Mouse (Mus musculus) heart, embryonic 16.5 days (tissue): ENCODE results near the gene Pik3r4. TPM values are rescaled to one million over a fixed set of nuclear protein-coding genes. Genes with fewer than 3 reads are reported as not detected.
"Not testable (repeated sequence)": the region's sequence is repeated elsewhere in the genome, so short reads cannot be mapped to it uniquely, and the experiment has no call there.

Experiments used
- ATAC-seq: fragments of 200-750 bp; cut with Nextera tagmentation; replicated peaks from 2 replicates; pipeline ENCODE4 v1.8.0; 2017; ENCODE audit warnings: moderate number of reproducible peaks; ENCODE audit not compliant: insufficient read depth, low FRiP score; ENCODE audit errors: extremely low read depth
- H3K27ac ChIP-seq: fragments of 300-500 bp; sonication (generic); 2 replicates; pipeline ENCODE4 v1.5.1; 2014; ENCODE audit warnings: mild to moderate bottlenecking, low read length, control low read depth, moderate library complexity
- H3K27me3 ChIP-seq: fragments of 300-500 bp; sonication (generic); 2 replicates; pipeline ENCODE4 v1.6.1; 2014; ENCODE audit warnings: low read length, mixed read lengths; ENCODE audit not compliant: control insufficient read depth, insufficient read depth
- H3K36me3 ChIP-seq: fragments of 300-500 bp; sonication (generic); 2 replicates; pipeline ENCODE4 v1.6.1; 2014; ENCODE audit not compliant: control insufficient read depth, insufficient read depth
- H3K4me1 ChIP-seq: fragments of 300-500 bp; sonication (generic); 2 replicates; pipeline ENCODE4 v1.6.1; 2014; ENCODE audit warnings: low read length, mixed read lengths; ENCODE audit not compliant: control insufficient read depth, insufficient read depth
- H3K4me2 ChIP-seq: fragments of 300-500 bp; sonication (generic); 2 replicates; pipeline ENCODE4 v1.6.1; 2014; ENCODE audit warnings: low read depth, mild to moderate bottlenecking, control low read depth, low read length
- H3K4me3 ChIP-seq: fragments of 300-500 bp; sonication (generic); 2 replicates; pipeline ENCODE4 v1.5.1; 2014; ENCODE audit warnings: mild to moderate bottlenecking, control low read depth, low read length
- H3K9ac ChIP-seq: fragments of 300-500 bp; sonication (generic); 2 replicates; pipeline ENCODE4 v1.6.1; 2014; ENCODE audit warnings: low read length, control low read depth
- H3K9me3 ChIP-seq: fragments of 300-500 bp; sonication (generic); replicated peaks from 2 replicates; pipeline ENCODE4 v1.6.1; 2016; ENCODE audit warnings: low read length; ENCODE audit not compliant: control insufficient read depth
- WGBS: fragments of 180-500 bp; shearing (Covaris S2); extraction: QIAGEN DNeasy Blood & Tissue Kit; methylation state at CpG from one replicate; pipeline ENCODE4 v1.1.7; 2014; 5-methylcytosine and 5-hydroxymethylcytosine counted together
- polyA plus RNA-seq: library from polyadenylated mRNA; unstranded; fragments of >200 nt; fragmentation: Nextera tagmentation; extraction: Ambion mirVana; gene quantifications from 2 replicates; pipeline ENCODE4 v1.2.1, GENCODE M21; 2015

Gene Pik3r4
- 13.9 and 15.2 TPM in 2 replicates for polyA plus RNA-seq

DNA sequence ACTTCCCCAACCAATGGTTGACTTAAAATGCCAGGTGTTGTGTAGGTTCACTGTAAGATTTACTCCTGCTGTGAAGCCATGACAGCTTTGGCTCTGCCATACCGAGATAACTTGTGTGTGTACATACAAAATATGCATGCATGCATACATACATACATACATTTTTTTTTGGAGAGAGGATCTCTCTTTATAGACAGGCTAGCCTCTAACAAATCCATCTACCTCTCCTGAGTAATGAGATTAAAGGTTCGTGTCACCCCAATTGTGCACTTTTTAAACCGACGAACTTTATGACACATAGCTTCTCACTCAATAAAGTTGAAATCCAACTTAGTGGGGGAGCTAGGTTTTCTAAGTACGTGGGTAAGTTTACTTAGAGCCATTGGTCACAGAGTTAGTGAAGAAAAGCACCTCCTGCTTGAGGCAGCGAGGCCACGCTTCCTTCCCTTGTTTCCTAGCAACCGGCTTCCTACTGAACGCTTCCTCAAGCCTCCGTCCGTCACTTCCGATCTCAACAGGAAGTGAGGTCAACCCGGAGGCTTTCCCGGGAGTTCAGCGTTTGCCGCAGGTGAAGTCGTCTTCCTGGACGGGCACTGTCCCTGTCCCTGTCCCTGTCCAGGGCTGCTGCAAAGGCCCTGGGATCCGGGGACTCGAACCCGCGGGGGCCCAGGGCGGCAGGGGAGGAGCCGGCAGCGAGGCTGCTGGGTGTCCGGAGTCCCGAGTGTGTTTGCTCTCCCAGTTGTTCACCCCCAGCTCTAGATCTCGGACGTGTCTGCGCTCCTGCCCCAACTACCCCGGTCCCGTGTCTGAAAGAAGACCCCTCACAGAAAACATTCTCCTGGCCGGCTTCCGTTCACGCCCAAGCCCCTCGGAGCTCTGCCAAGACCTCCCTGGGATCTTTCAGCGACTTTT is at the start of gene Pik3r4:
Pik3r4 (plus strand) TSS at position 519 of the 912 bp plus-strand sequence.
- peaks cover 6% of the 10 kb centered on the region; the same call in 1 of the 2 replicates for H3K36me3 ChIP-seq
- peak within 1 kb of the TSS; percentile 94 for H3K9ac ChIP-seq
- peak within 1 kb of the TSS; percentile 80 for H3K4me2 ChIP-seq
- WGBS, result 6% methylated on average over 37 of the region's 37 CpGs
- peak within 1 kb of the TSS; percentile 62; the same call in 1 of the 2 replicates for H3K27ac ChIP-seq
- no peaks in the 10 kb centered on the region for H3K9me3 ChIP-seq
- peak; percentile 87 for ATAC-seq
- H3K4me1 ChIP-seq, result peaks cover 6% of the 10 kb centered on the region; the same call in 1 of the 2 replicates
- H3K4me3 ChIP-seq, result peak within 1 kb of the TSS; percentile 76
- H3K27me3 ChIP-seq, result no peaks in the 10 kb centered on the region

DNA sequence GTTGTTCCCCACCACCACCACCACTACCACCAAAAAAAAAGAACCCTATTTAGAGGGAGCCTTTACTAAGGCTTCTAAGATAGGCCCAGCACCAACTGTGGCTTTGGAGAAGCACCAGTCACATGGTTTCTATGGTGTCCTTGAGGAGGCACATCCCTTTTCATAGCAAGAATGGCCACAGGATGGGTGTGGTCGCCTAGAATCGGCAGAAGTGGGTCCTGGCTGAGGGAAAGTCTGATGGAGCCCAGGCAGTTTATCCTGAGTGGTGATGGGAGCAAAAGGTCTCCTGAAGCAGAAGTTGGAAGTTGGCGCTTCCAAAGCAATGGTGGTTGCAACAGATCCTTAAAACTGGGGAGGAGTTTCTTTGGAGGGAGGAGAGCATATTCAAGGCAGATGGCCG is 43.9 kb upstream of the Pik3r4 start:
- ATAC-seq, result no peak
- 68% methylated on average over 4 of the region's 4 CpGs for WGBS

DNA sequence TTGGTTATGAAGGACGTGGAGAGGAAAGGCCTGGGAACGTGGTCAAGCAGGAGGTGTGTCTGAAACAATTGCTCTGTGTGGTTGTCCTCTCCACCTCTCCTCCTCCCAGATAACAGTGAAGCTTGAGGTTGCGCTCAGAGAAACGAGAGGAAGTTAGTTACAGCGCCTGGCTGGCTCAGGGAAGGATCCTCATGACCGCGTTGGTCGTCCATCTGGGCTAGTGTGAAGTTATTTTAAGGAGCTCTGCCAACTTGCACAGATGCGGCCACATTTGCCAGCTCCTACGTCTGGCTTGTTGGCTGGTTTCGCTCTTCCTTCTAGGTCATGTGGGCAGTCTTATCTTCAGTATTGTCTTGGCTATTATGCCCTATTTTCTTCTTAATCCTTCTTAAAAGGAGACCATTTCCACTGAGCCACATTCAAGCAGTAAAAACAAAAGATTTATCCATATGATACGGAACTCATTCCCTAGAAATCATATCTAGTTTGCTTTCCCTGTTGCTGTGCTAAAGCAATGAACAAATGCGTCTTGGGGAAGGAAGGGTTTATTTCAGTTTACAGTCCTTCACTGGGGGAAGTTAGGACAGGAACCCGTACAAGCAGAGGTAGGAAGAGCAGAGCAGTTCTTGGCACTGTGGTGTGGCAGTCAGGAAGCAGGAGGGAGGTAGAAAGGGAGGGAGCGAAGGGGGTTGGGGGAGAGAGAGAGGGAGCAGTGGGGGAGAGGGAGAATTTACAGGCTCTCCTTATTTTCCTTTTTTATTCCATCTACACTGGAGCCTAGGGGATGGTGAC is 30.6 kb upstream of the Pik3r4 start:
- Histone ChIP-seq H3K4me3 (no peak overlapping the region), H3K27me3 (no peaks in the 10 kb centered on the region), H3K9me3 (no peaks in the 10 kb centered on the region), H3K27ac (no peak overlapping the region), H3K9ac (no peak overlapping the region), H3K4me1 (0 out of 2 replicates have a peak, but pooled peaks cover 2% of the 10 kb centered on the region), H3K36me3 (no peaks in the 10 kb centered on the region), H3K4me2 (no peak overlapping the region)
- WGBS, result 70% methylated on average over 15 of the region's 15 CpGs
- no peak for ATAC-seq

More for the DNA sequence above, 43.9 kb upstream of the Pik3r4 start:
- no peak overlapping the region for H3K9ac ChIP-seq
- H3K9me3 ChIP-seq, result no peaks in the 10 kb centered on the region
- no peak overlapping the region for H3K27ac ChIP-seq
- no peaks in the 10 kb centered on the region for H3K27me3 ChIP-seq
- no peaks in the 10 kb centered on the region for H3K4me1 ChIP-seq
- H3K4me2 ChIP-seq, result no peak overlapping the region
- no peak overlapping the region for H3K4me3 ChIP-seq
- no peaks in the 10 kb centered on the region for H3K36me3 ChIP-seq

DNA sequence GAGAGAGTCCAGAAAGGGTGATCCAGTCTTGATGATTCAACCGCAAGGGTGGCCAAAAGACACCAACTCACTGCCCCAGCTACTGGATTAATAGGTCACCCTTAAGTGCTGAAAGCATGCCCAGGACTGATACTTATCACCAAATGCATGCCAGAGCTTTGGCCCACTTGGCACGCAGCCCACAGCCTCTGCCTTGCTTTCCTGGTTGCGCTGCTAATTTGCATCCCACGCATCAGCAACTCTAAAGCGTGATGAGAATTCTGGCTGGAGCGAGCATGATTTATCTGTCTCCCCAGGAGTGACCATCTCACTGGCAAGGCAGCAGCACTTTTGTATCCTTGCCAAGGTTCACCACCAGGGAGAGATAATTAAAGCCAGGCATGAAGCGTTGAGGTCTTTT is 29.9 kb upstream of the Pik3r4 start:
- Histone ChIP-seq H3K36me3 (no peaks in the 10 kb centered on the region), H3K27me3 (no peaks in the 10 kb centered on the region), H3K4me2 (no peak overlapping the region), H3K4me1 (0 out of 2 replicates have a peak, but pooled peaks cover 2% of the 10 kb centered on the region), H3K9me3 (no peaks in the 10 kb centered on the region), H3K27ac (no peak overlapping the region), H3K4me3 (no peak overlapping the region), H3K9ac (no peak overlapping the region)
- 0 out of 2 replicates have a peak, but pooled peaks have one; percentile 45 for ATAC-seq
- WGBS, result 49% methylated on average over 7 of the region's 7 CpGs

DNA sequence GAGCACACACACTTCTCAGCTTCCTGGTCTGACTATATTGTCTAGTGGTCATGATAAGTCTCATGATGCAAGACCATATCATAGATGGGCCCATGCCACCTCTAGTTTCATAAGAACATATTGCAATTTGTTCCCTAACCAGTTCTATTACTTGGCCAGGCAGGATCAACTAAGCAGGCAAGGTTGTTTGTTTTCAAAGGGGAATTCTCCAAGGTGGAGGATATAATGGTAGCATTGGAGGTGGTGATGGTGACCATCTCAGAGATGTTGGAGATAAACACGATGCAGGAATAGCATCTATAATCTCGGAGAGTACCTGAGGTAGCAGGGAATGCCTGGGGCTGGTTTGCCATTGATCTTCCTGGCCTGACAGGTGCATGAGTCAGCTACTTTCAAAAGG is 26.8 kb upstream of the Pik3r4 start:
- ATAC-seq, result no peak
- H3K36me3 ChIP-seq, result no peaks in the 10 kb centered on the region

DNA sequence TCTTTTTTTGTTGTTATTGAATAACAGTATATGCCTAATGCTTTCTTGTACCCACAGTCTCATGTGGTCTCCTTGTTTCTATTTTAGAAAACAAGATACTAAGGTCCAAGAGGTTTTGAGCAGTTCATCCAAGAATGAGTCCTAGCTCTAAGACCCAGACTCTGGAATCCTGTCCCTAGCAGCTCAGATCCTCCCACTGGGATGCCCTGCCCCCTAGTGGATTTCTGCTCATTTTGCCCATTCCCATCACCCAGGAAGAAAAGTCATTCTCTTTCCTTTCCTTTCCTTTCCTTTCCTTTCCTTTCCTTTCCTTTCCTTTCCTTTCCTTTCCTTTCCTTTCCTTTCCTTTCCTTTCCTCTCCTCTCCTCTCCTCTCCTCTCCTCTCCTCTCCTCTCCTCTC is 25.5 kb upstream of the Pik3r4 start:
- ATAC-seq, H3K4me1 ChIP-seq, H3K36me3 ChIP-seq, H3K27me3 ChIP-seq, H3K9me3 ChIP-seq, H3K4me3 ChIP-seq, H3K9ac ChIP-seq, H3K4me2 ChIP-seq, H3K27ac ChIP-seq: not testable (repeated sequence)

More for the DNA sequence above, 26.8 kb upstream of the Pik3r4 start:
- Histone ChIP-seq H3K4me2 (no peak overlapping the region), H3K9ac (no peak overlapping the region), H3K9me3 (no peaks in the 10 kb centered on the region), H3K4me1 (0 out of 2 replicates have a peak, but pooled peaks cover 2% of the 10 kb centered on the region), H3K4me3 (no peak overlapping the region), H3K27me3 (no peaks in the 10 kb centered on the region), H3K27ac (no peak overlapping the region)
- 73% methylated on average over 2 of the region's 2 CpGs for WGBS

DNA sequence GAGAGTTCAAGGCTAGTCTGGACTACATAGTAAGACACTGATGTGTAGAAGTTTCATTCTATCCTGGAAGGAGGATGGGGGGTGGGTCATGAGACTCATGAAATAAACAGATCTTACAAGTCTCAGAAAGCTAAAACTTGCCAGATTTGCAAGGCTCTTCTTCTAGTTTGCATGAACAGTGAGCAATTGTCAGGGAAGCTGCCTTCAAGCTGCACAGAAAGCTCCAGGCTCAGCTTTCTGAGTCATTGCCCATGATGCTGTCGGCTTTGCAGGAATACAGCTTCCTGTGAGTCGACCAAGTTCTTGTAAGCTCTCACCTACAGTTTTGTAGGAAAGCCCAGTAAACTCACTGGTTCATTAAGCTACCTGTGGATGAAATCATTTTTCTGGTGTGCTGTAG is 8.8 kb upstream of the Pik3r4 start:
- Histone ChIP-seq H3K27ac (no peak overlapping the region), H3K27me3 (no peaks in the 10 kb centered on the region), H3K36me3 (no peaks in the 10 kb centered on the region), H3K9me3 (no peaks in the 10 kb centered on the region), H3K4me1 (no peaks in the 10 kb centered on the region), H3K9ac (no peak overlapping the region), H3K4me2 (no peak overlapping the region), H3K4me3 (no peak overlapping the region)
- WGBS, result 68% methylated on average over 2 of the region's 2 CpGs
- ATAC-seq, result no peak

DNA sequence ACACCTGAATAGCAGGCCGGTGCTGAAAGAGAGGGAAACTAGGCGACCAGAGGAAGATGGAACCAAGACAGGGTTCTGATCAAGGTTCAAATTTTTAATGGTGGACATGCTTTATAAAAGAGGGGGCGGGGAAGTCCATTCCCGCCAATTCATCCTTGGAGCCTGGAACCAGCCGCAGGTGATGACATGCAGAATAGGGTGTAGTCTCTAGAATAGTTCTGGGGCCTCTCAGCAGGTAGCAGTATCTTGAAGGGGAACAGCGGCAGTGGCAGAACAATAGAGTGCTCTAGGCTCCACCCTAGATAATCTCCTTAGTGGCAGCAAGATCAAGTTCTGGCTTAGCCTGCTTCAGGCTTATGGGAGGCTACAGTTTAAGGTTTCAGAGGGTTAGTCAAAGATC is 1.4 kb upstream of the Pik3r4 start:
- ATAC-seq, H3K27ac ChIP-seq, H3K4me3 ChIP-seq, H3K4me1 ChIP-seq, H3K4me2 ChIP-seq, H3K27me3 ChIP-seq, H3K9ac ChIP-seq, H3K36me3 ChIP-seq, H3K9me3 ChIP-seq: not testable (repeated sequence)
- 73% methylated on average over 6 of the region's 6 CpGs for WGBS

DNA sequence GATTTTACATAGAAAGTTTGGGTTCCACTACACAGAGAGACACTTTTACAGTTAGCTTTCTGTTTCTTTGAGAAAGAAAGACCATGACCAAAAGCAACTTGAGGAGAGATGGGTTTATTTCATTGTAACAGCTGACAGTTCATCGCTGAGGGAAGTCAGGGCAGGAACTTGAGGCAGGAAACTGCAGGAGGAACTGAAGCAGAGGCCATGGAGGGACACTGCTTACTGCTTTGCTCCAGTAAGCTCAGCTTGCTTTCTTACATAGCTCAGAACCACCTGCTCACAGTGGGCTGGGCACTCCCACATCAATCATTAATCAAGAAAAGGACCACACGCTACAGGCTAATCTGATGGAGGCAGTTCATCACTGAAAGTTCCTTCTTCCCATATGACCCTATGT is 13.4 kb downstream of the Pik3r4 start:
- H3K4me2 ChIP-seq, result no peak overlapping the region
- no peak for ATAC-seq
- no peak overlapping the region for H3K4me3 ChIP-seq
- 69% methylated on average over 2 of the region's 2 CpGs for WGBS
- H3K27me3 ChIP-seq, result no peaks in the 10 kb centered on the region
- H3K36me3 ChIP-seq, result peaks cover 23% of the 10 kb centered on the region
- no peak overlapping the region for H3K9ac ChIP-seq
- H3K9me3 ChIP-seq, result no peaks in the 10 kb centered on the region
- H3K4me1 ChIP-seq, result no peaks in the 10 kb centered on the region
- H3K27ac ChIP-seq, result no peak overlapping the region
